Mouse (Mus musculus) lung, postnatal 36 days (tissue): ENCODE results near the gene Gm12258.
"Not testable (repeated sequence)": the region's sequence is repeated elsewhere in the genome, so short reads cannot be mapped to it uniquely, and the experiment has no call there.

ENCODE experiments used
- DNase-seq: peaks from one replicate; pipeline ENCODE4 v3.0.0; 2022; ENCODE audit warnings: mixed read lengths

The Gm12258 gene

GRCm38 (mm10) chr11:58846919-58847461 lies at the start of gene Gm12258:
TSS of gene Gm12258 (plus strand) at chr11:58847158.
- DNase-seq = peak; percentile 98

- DNase-seq = no peak
These were observed 47.2 kb upstream of the Gm12258 start for GRCm38 (mm10) chr11:58799747-58800146.

GRCm38 (mm10) chr11:58801558-58802228 lies 45.3 kb upstream of the Gm12258 start, which contains the start of gene Fam183b:
TSS of gene Fam183b (minus strand) at chr11:58801960.
- no peak for DNase-seq

- DNase-seq = no peak
These were observed 43.1 kb upstream of the Gm12258 start for GRCm38 (mm10) chr11:58803871-58804270.

- no peak for DNase-seq
These were observed 42.6 kb upstream of the Gm12258 start for GRCm38 (mm10) chr11:58804393-58804792.

GRCm38 (mm10) chr11:58812001-58812400 lies 35.0 kb upstream of the Gm12258 start:
- DNase-seq = no peak

GRCm38 (mm10) chr11:58814700-58815099 lies 32.3 kb upstream of the Gm12258 start, which contains the start of gene Olfr313:
TSS of gene Olfr313 (plus strand) at chr11:58815000.
- DNase-seq = not testable (repeated sequence)

GRCm38 (mm10) chr11:58815676-58816075 lies 31.3 kb upstream of the Gm12258 start:
- DNase-seq = no peak

- DNase-seq = not testable (repeated sequence)
These were observed 18.0 kb upstream of the Gm12258 start, which contains the start of gene Olfr312 for GRCm38 (mm10) chr11:58828937-58829336. TSS of gene Olfr312 (plus strand) at chr11:58829237.

- no peak for DNase-seq
These were observed 17.2 kb upstream of the Gm12258 start for GRCm38 (mm10) chr11:58829764-58830163.

- DNase-seq = not testable (repeated sequence)
These were observed 14.4 kb upstream of the Gm12258 start for GRCm38 (mm10) chr11:58832541-58832940.

- DNase-seq = not testable (repeated sequence)
These were observed 8.0 kb upstream of the Gm12258 start, which contains the start of gene Olfr311 for GRCm38 (mm10) chr11:58838951-58839350. TSS of gene Olfr311 (plus strand) at chr11:58839251.

- no peak for DNase-seq
These were observed 678 bp downstream of the Gm12258 start for GRCm38 (mm10) chr11:58847636-58848035.

GRCm38 (mm10) chr11:58849731-58850130 lies 2.8 kb downstream of the Gm12258 start:
- DNase-seq = no peak

- no peak for DNase-seq
These were observed 13.8 kb downstream of the Gm12258 start for GRCm38 (mm10) chr11:58860744-58861143.

GRCm38 (mm10) chr11:58867039-58867953 lies 20.3 kb downstream of the Gm12258 start, which contains the start of gene 2810021J22Rik:
TSS of gene 2810021J22Rik (plus strand) at chr11:58867216.
- peak; percentile 82 for DNase-seq

- DNase-seq = no peak
These were observed 21.0 kb downstream of the Gm12258 start for GRCm38 (mm10) chr11:58867954-58868330.

GRCm38 (mm10) chr11:58870961-58871360 lies 24.0 kb downstream of the Gm12258 start:
- DNase-seq = no peak

- no peak for DNase-seq
These were observed 36.8 kb downstream of the Gm12258 start for GRCm38 (mm10) chr11:58883756-58884155.

- DNase-seq = no peak
These were observed 43.6 kb downstream of the Gm12258 start for GRCm38 (mm10) chr11:58890511-58890910.

- no peak for DNase-seq
These were observed 47.5 kb downstream of the Gm12258 start for GRCm38 (mm10) chr11:58894456-58894855.

- DNase-seq = peak; percentile 57
These were observed 50.5 kb downstream of the Gm12258 start for GRCm38 (mm10) chr11:58897485-58897884.

- DNase-seq = no peak
These were observed 54.1 kb downstream of the Gm12258 start for GRCm38 (mm10) chr11:58901080-58901479.
